Mouse (Mus musculus) activated CD4-positive, CD25-positive, alpha-beta regulatory T cell, adult 4 months (primary cell): Measurements from ENCODE around the gene Dnajb12. TPM values are rescaled to one million over a fixed set of nuclear protein-coding genes. Genes with fewer than 3 reads are reported as not detected.
"Not testable (repeated sequence)": the region's sequence is repeated elsewhere in the genome, so short reads cannot be mapped to it uniquely, and the experiment has no call there.

Experiments used
- ATAC-seq: one replicate; pipeline ENCODE4 v1.8.0; 2017
- polyA plus RNA-seq, 2 experiments: library from polyadenylated mRNA; unstranded; fragments of 100-300 nt; shearing (Covaris generic); gene quantifications; one replicate each; pipeline ENCODE4 v1.2.1; 2017

Dnajb12 gene
- polyA plus RNA-seq, 2 experiments from 2014 or later: 18.4 to 20.7 TPM

DNA sequence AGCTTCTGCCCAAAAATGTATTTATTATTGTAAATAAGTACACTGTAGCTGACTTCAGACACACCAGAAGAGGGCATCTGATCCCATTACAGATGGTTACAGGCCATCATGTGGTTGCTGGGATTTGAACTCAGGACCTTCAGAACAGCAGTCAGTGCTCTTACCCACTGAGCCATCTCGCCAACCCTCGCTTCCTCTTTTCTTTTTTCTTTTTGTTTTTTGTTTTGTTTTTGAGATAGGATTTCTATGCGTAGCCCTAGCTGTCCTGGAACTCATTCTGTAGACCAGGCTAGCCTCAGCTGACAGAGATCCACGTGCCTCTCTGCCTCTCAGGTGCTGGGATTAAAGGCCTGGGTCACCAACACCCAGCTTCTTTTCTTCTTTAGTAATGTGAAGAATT lies 6.7 kb upstream of the Dnajb12 start:
- not testable (repeated sequence) for ATAC-seq

DNA sequence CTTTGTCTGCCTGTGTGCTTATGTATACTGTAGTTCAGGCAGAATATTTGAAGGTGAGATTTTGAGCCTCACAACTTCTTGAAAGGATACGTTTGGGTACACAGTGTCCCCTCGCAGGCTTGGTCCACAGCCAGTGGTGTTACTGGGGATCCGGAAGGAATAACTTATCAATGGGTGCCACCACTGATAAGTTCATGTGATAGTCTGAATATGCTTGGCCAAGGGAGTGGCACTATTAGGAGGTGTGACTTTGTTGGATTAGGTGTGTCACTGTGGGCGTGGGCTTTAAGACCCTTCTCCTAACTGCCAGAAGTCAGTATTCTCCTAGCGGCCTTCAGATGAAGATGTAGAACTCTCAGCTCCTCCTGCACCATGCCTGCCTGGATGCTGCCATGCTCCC lies 6.2 kb upstream of the Dnajb12 start:
- ATAC-seq: no peak

DNA sequence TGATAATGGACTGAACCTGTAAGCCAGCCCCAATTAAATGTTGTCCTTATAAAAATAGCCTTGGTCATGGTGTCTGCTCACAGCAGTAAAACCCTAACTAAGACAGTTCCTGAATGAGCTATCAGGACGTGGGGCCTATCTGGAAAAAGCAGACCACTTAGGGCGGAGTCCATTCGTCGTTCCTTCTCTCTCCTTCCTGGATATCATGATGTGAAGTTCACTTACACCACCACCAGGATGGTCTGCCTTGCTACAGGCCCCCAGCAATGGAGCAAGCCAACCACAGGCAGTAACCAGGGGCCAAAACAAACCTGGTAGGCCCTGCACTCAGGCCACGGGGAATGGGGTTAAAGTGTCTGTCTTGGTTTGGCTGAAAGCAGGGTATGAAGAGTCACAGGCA lies 5.7 kb upstream of the Dnajb12 start:
- ATAC-seq: no peak

DNA sequence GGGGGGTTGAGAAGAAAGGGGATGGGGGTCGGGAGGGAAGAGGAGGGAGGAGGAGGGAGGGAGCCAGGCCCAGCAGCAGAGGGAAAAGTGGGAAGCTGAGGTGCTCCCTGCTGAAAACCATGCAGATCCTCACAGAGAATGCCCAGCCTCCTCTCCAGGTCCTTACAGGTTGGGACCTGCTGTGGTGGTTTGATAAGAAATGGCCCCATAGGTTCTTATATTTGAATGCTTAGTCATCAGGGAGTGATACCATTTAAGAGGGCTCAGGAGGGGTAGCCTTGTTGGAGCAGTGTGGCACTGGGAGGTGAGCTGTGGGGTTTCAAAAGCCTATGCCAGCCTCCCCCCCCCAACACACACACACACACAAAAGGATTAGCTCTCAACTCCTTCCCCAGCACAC lies 4.0 kb upstream of the Dnajb12 start:
- ATAC-seq: no peak

DNA sequence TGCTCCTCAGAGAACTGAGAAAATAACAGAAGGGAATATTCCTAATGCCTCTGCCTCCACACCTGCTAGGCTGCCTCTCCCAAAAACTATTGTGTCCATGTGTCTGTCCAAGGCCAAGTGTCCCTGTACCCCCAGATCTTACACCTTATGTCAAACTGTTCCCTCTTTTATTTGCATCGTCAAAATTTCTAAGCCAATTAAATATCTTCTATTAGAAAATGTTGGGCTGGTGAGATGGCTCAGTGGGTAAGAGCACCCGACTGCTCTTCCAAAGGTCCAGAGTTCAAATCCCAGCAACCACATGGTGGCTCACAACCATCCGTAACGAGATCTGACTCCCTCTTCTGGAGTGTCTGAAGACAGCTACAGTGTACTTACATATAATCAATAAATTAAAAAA lies 2.7 kb upstream of the Dnajb12 start:
- ATAC-seq: not testable (repeated sequence)

DNA sequence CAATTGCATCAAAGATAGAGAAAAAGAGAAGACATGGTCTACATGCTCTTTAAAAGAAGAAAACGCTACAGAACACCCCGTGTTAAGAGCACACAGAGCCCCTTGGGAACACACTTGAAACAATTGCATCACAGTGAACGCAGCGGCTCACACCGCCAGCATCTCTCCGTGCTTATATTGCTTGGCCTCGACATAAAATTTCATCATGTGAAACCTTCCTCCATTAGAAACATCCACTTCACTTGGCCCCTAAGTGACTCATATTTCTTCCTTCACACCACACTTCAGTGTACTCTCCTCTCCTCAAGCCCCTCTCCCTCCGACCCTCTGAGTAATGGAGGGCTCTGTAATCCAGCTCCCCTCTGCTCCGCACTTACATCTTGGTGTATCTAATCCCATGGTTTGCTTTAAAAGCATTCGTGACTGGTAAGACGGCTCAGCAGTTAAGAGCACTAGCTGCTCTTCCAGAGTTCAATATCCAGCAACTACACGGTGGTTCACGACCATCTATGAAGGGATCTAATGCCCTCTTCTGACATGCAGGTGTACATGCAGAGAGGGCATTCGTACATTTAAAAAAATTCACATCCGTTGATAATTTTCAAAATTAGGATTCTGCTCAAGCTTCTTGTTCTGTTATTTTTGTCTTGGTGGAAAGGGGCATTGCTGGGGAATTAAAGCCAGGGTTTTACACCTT lies 1.8 kb upstream of the Dnajb12 start:
- ATAC-seq: no peak

DNA sequence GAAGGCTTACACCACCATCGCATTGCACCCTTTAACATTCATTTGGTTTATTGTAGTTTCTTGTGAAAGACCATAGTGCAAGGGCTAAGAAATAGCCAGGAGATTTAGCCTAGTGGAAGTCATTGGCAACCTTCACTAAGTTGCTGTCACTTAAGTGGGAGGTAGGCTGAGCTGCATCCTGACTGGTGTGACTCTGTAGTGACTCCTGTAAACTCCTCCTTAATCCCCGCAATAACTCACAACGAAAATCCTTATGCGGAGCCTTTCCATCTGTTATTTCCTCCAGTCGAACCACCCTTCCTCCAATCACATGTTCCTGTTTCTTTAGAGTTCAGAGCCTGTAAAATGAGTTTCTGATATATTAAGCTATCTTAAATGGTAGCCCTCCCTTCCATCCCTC lies 533 bp upstream of the Dnajb12 start:
- ATAC-seq: peak; percentile 20

DNA sequence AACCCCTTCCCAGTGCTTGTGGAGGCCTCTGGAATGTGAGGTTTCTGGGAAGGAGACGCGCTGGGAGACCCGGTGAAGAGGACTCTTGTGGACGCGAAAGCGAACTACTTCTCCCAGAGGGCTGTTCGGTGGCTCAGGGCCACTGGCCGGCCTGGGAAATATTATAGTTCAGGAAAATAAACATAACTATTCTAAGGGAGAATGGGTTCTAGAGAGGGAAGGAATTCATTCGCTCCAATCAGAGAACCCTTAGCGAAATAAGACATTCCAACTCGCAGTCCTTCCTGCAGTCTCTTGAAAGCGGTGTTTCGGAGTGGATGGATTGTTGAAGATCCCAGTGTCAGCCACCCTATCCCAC lies 652 bp downstream of the Dnajb12 start:
- peak; percentile 4 for ATAC-seq

DNA sequence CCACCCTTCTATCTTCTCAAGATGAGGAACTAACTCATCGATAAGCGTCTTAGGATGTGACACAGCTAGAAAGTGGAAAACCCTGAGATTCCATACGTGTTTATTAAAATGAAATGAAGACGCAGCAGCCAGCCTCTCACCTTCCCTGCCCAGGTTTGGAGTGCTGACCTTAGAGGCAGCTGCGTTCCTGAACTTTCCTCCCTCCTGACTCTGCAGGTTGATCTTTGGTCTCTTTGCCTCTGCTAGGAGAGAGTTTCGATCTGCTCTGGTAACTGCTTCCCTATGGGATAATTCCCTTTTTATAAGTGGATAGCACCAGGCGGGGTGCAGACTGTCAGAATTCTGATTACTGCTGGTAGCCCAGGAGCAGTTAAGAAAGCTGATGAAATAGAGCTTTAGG lies 1.5 kb downstream of the Dnajb12 start:
- ATAC-seq: no peak

DNA sequence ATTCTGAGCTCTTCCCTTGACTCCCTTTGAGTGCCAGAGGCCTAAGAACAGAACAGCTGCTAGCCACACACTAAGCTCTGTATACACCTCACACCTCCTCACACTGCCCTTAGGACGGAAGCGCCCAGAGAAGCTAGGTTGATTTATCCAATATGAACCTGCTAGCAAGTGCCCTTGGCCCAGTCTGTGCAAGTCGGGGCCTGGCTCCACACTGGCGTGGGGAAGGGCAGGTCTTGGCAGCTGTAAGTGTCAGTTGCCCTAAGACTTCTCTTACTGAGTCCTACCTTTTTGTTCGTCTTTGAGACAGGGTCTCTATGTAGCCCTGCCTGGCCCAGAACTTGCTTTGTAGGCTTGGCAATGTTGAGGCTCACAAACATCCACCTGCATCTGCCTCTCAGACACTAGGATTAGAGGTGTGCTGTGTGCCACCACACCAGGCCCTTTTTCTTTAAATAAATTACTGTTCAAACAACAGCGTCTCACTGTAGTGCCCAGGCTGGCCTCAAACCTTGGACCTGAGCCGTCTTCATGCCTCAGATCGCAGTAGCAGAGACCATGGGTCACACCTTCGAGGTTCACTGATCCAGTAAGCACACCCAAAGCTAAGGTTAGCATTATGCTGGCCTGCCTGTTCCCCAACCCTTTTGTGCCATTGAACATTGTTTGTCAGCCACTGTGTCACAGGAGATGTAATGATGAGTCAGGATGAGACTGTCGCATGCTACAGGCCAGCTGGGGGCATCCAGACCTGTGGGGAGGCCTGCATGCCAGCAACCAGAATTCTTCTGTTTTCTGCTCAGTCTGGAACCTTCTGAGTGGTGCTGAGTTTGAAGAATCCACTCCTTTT lies 5.2 kb downstream of the Dnajb12 start:
- ATAC-seq: no peak

DNA sequence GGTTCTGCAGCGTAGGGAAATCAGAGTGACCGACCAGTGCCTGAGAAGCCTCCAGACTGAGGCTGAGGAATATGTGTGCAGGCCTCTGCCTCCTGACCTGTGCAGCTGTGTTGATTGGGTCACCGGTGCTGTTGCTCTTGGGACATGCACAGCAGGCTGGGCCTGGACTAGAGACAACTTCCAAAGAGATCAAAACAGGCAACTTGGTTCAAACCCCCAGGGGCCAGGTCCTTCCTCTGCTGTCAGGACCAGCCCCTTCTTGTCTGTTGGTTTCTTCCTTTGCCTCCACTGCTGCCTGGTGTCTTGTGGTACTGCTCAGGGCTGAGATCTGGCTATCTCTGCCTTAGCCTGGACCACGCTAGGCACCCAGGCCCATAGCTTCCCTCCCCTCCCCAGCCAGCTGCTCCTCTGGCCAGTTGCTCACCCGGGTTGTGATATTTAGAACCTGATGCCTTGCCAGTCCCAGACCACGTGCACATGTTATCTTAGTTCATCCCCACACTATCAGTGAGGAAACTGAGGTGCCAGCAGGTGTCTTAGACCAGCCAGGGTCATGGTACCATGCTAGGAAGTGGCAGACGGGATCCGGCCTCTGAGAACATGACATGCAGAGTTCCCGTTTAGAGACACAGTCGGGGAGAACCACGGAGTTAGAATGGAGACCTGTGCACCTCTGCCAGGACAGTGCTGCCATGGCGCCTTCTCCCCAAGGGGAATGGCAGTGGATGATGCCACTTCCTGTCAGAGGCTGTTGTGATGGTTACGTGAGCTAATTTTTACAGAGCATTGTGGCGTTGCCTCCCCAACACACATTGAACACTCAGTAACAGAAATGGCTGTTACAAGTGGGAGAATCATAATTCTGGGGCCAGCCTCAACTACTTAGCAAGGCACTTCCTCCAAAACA lies 6.1 kb downstream of the Dnajb12 start:
- peak; percentile 87 for ATAC-seq

DNA sequence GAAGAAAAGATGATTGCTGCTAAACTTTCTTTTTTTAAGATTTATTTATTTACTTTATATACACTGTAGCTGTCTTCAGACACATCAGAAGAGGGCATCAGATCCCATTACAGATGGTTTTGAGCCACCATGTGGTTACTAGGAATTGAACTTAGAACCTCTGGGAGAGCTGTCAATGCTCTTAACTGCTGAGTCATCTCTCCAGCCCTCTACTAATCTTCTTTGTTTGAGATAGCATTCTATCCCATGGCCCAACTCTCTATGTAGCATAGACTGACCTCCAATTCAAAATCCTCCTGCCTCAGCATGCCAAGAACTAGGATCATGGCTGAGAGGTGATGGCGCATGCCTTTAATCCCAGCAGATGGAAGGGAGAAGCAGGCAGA lies 6.7 kb downstream of the Dnajb12 start:
- ATAC-seq: no peak

DNA sequence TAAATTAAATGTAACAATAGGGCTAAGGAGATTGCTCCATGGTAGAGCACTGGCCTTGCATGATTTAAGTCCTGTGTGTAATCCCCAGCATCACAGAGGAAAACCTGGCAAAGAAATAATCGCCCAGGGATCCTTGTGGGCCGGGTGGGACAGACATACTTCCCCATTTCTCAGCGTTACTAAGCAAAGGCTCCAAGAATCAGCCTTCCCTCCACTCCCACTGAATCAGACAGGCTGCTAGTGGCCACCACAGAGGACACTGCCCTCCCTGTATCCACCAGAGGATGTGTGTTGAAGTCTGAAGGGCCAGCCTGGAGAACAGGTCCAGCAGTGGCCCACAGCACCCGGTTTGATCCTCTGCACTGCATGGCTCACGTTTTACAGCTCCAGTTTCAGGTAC lies 8.1 kb downstream of the Dnajb12 start:
- no peak for ATAC-seq

DNA sequence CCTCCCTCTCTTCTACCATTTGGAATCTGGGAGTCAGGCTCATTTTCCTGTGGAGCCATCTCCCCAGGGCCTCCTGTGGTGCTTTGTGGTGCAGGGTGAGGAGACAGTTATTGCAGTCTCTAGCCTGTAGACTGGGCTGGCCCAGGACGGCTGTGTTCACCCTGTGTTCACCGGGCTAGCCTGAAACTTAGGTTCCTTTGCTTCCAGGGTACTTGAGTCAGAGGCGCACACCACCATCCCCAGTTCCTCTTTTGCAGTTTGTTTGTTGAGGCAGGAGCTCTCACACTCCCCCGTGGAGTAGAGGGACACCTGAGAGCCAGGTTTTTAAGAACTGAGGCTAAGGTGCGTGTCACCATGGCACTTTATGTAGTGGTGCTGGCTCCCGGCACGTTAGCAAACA lies 10.0 kb downstream of the Dnajb12 start:
- no peak for ATAC-seq

DNA sequence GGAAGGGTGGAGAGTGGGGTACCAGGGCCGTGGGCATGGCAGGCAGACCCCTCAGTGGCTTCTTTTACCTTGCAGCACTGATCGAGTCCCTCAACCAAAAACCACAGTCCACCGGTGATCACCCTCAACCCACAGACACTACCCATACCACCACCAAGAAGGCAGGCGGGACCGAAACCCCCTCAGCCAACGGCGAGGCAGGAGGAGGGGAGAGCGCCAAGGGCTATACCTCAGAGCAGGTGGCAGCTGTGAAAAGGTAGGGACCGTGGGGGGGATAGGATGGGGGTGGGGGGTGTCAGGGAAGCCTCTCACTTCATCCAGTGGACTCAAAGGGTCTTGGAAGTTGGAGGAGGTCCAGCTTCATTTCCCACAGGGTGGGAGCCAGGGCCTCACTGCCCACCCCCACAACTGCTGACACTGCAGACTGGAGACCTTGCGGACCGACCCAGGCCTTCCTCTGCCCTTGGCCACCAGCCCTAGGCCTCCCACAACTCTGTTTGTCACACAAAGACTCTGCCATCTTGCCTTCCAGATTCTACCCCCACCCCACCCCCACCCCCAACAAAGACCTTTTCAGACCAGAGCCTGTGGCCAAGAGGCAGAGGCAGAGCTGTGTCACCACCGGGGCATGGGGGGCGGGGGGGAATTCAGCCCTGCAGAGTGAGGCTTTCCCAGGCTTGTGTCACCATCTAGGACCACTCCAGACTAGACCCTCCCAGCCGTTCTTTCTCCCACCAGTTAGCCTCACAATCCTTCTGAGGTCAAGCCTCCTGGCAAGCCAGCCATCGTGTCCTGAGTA lies 10.8 kb downstream of the Dnajb12 start:
- ATAC-seq: no peak

DNA sequence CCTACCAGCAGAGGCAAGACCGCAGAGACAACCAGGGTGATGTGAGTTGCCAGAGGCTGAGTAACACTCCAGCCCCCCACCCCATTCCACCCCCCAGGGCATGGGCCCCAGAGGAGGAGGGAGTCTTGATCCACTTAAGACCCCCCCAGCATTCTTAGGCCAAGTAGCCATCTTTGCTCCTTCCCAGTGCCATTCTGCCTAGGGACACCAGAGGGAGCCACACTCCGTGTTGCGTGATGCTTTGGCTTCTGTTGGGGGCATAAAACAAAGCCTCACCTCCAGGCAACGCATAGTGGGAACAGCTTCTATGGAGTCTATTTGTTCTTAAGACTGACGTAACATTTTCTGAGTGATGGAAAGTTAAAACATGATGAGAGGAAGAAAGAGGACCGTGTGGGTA lies 13.6 kb downstream of the Dnajb12 start:
- ATAC-seq: no peak

DNA sequence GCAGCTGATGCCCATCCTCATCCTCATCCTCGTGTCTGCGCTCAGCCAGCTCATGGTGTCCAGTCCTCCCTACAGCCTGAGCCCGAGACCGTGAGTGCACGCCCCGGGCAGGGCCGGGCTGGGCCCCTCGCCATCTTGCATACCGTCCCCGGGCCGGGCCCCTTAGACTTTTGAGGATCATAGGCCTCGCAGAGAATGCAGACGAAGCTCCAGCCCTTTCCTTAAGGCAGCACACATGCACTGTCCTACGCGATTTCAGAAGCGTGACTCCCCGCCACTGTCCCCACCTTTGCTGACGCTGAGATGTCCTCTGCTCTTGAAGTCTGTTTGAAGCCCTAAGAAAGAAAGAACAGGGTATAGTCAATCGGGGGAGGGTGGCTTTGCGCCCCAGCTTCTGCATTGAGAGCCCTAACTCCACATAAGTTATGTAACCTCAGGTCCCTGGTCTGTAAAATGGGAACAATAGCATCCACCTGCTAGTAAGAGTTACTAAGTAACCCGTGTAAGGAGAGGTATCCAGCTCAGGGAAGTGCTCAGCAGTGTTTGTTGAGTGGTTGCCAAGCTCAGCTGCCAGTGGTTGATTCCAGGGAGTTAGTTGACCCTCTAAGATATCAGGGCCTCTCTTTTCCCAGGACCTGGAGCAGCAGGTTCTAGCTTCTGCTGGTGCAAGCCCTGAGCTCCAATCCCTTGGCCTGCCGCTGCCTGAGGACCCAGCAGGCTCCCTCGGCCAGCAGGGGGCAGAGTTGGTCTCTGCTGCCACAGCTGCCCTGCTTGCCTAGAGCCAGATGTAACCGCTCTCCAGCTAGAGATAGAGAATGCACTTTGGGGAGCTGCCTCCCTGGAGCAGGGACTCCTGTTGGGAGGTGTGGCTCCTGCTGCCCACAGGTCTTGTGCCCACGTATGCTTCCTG lies 15.2 kb downstream of the Dnajb12 start:
- ATAC-seq: no peak

DNA sequence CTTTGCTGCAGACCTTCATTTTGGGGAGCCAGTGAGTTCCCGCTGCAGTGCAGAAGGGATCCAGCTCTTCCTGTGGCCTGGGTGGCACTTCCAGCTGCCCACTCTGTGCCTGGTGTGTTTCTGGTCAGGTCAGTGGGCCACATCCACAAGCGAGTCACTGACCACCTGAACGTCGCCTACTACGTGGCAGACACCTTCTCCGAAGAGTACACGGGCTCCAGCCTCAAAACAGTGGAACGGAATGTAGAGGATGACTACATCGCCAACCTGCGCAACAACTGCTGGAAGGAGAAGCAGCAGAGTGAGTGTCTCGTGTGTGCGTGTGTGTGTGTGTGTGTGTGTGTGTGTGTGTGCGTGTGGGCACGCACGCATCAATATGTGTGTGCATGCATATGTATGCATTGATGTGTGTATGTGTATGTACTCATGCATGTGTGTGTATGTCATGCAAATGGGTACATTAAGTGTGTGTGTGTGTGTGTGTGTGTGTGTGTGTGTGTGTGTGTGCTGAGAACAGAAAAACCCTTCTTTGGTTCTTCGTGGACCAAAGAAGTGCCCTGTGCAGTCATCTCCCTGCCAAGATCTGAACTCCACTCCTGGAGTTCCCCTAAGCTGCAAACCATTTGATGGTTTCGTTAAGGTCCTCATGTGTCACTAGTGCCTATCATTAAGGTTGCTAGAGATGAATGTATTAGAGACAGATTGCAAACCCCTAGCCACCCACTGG lies 16.3 kb downstream of the Dnajb12 start:
- peak; percentile 5 for ATAC-seq

DNA sequence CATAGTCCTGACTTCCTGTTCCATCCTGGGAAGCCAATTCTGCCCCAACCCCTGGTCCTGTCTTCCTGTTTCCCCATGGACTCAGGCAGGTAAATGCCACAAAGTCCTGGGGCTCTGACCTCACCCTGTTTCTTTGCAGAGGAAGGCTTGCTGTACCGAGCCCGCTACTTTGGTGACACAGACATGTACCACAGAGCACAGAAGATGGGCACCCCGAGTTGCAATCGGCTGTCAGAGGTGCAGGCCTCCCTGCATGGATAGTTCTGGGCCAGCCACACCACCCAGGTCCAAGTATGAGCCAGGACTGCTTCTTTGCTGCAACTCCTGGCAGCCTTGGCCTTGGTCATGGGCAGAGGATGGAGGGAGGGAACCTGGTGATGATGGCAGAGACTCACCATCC lies 16.9 kb downstream of the Dnajb12 start:
- ATAC-seq: no peak

DNA sequence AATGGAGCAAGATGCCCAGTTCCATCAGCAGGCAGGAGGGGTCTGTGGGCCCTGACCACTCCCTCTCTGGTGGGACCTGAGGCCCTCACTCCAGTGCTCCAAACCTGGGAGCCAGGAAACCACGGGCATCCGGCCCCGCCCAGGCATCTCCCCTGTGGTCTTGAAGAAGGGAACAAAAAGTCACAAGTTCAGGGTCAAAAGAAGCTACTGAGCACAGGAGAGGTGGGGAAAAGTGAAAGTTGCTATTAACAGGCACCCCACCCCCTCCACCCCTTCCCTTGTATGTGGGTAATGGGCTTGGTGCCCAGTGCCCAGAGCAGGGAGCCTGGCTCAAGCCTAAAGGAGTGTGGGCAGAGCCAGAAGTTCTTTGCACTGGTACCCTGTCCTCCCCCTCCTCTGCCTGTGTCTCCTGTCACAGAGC lies 17.6 kb downstream of the Dnajb12 start:
- peak; percentile 20 for ATAC-seq

DNA sequence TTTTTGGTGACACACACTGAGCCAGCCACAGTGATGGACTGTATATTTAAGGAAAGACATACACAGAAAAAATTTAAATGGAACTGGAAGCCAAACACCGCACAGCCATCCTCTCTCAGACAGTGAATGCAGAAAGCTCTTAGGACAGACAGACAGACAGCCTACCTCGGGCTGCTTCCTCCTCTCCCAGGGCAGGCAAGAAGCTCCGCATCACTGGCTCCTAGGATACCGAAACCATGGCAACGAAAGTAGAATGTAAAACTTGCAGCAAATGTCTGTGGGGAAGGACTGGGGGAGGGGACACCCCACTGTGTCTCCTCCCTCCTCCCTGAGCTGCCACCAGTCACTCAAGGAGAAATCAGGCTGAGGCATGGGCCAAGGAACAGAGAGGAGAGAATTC lies 18.2 kb downstream of the Dnajb12 start:
- no peak for ATAC-seq
